Mouse (Mus musculus): ENCODE data around the gene Zfp574.
A peak's percentile ranks its signal among the peaks of the same experiment; 100 is the strongest.
"Not testable (repeated sequence)": the region's sequence is repeated elsewhere in the genome, so short reads cannot be mapped to it uniquely, and the experiment has no call there.

Zfp574 gene

GRCm38 (mm10) chr7:25071979-25072715 lies at the start of gene Zfp574, which contains the start of gene Grik5:
Zfp574 (plus strand) TSS chr7:25072567.
Grik5 (minus strand) TSS chr7:25072346.
- DNase-seq, result peak; percentile 91

- DNase-seq, result no peak
Observed at GRCm38 (mm10) chr7:25025855-25026439, 46.4 kb upstream of the Zfp574 start.

GRCm38 (mm10) chr7:25026452-25026851 lies 45.9 kb upstream of the Zfp574 start:
- DNase-seq, result no peak

- no peak for DNase-seq
Observed at GRCm38 (mm10) chr7:25030032-25030753, 42.2 kb upstream of the Zfp574 start.

GRCm38 (mm10) chr7:25031528-25031927 lies 40.8 kb upstream of the Zfp574 start:
- DNase-seq, result no peak

GRCm38 (mm10) chr7:25034796-25035195 lies 37.6 kb upstream of the Zfp574 start:
- no peak for DNase-seq

- DNase-seq, result no peak
Observed at GRCm38 (mm10) chr7:25035916-25036315, 36.5 kb upstream of the Zfp574 start.

- DNase-seq, result no peak
Observed at GRCm38 (mm10) chr7:25041921-25042320, 30.4 kb upstream of the Zfp574 start.

GRCm38 (mm10) chr7:25044599-25044998 lies 27.8 kb upstream of the Zfp574 start:
- not testable (repeated sequence) for DNase-seq

GRCm38 (mm10) chr7:25047363-25047762 lies 25.0 kb upstream of the Zfp574 start:
- DNase-seq, result no peak

GRCm38 (mm10) chr7:25049295-25049930 lies 23.0 kb upstream of the Zfp574 start:
- no peak for DNase-seq

- DNase-seq, result no peak
Observed at GRCm38 (mm10) chr7:25052587-25052986, 19.8 kb upstream of the Zfp574 start.

GRCm38 (mm10) chr7:25056951-25057350 lies 15.4 kb upstream of the Zfp574 start:
- peak; percentile 83 for DNase-seq

GRCm38 (mm10) chr7:25057888-25058287 lies 14.5 kb upstream of the Zfp574 start:
- peak; percentile 81 for DNase-seq

- DNase-seq, result peak; percentile 80
Observed at GRCm38 (mm10) chr7:25058394-25058793, 14.0 kb upstream of the Zfp574 start.

- DNase-seq, result peak; percentile 92
Observed at GRCm38 (mm10) chr7:25058836-25059235, 13.5 kb upstream of the Zfp574 start.

- no peak for DNase-seq
Observed at GRCm38 (mm10) chr7:25063346-25063745, 9.0 kb upstream of the Zfp574 start.

GRCm38 (mm10) chr7:25063900-25064299 lies 8.5 kb upstream of the Zfp574 start:
- no peak for DNase-seq

- no peak for DNase-seq
Observed at GRCm38 (mm10) chr7:25067338-25067737, 5.0 kb upstream of the Zfp574 start.

GRCm38 (mm10) chr7:25067909-25068656 lies 4.3 kb upstream of the Zfp574 start:
- peak; percentile 89 for DNase-seq

- DNase-seq, result no peak
Observed at GRCm38 (mm10) chr7:25068724-25069123, 3.6 kb upstream of the Zfp574 start.

GRCm38 (mm10) chr7:25072716-25073390 lies 486 bp downstream of the Zfp574 start:
- peak; percentile 94 for DNase-seq

Data from heart, adult 11 months (tissue).